Mouse (Mus musculus): ENCODE measurements around the gene Dapp1. TPM values are rescaled to one million over a fixed set of nuclear protein-coding genes. Genes with fewer than 3 reads are reported as not detected.
A peak's percentile ranks its signal among the peaks of the same experiment; 100 is the strongest.
"Not testable (repeated sequence)": the region's sequence is repeated elsewhere in the genome, so short reads cannot be mapped to it uniquely, and the experiment has no call there.

The Dapp1 gene
- polyA plus RNA-seq, 1 experiment from 2014 or later, result 7.3 TPM

- ATAC-seq (ENCODE audit: borderline replicate concordance, extremely low read depth, low FRiP score, low TSS enrichment), result no peak
- WGBS, result 37% methylated on average over 5 of the region's 5 CpGs
Observed at GRCm38 (mm10) chr3:137935570-137936525, 45.5 kb downstream of the Dapp1 start.

GRCm38 (mm10) chr3:137933986-137934385 is 47.4 kb downstream of the Dapp1 start:
- H3K36me3 ChIP-seq, result peaks cover 8% of the 10 kb centered on the region
- no peaks in the 10 kb centered on the region for H3K9me3 ChIP-seq
- H3K4me3 ChIP-seq, result no peak overlapping the region
- no peak for ATAC-seq (ENCODE audit: borderline replicate concordance, extremely low read depth, low FRiP score, low TSS enrichment)
- WGBS, result 48% methylated on average over 3 of the region's 3 CpGs
- no peak overlapping the region for H3K4me2 ChIP-seq
- H3K27me3 ChIP-seq, result no peaks in the 10 kb centered on the region
- no peak overlapping the region for H3K9ac ChIP-seq
- peaks cover 11% of the 10 kb centered on the region; the same call in 1 of the 2 replicates for H3K4me1 ChIP-seq
- H3K27ac ChIP-seq, result no peak overlapping the region

More at GRCm38 (mm10) chr3:137935570-137936525, 45.5 kb downstream of the Dapp1 start:
- H3K4me1 ChIP-seq, result peaks cover 13% of the 10 kb centered on the region
- no peak overlapping the region for H3K9ac ChIP-seq
- H3K4me3 ChIP-seq, result no peak overlapping the region
- H3K27me3 ChIP-seq, result no peaks in the 10 kb centered on the region
- H3K4me2 ChIP-seq, result no peak overlapping the region
- no peak overlapping the region for H3K27ac ChIP-seq
- no peaks in the 10 kb centered on the region; the same call in 1 of the 2 replicates for H3K36me3 ChIP-seq
- no peaks in the 10 kb centered on the region for H3K9me3 ChIP-seq

GRCm38 (mm10) chr3:137932748-137933147 is 48.6 kb downstream of the Dapp1 start:
- Histone ChIP-seq H3K36me3 (peaks cover 16% of the 10 kb centered on the region), H3K9ac (no peak overlapping the region), H3K27ac (no peak overlapping the region), H3K9me3 (no peaks in the 10 kb centered on the region), H3K4me3 (no peak overlapping the region), H3K4me2 (no peak overlapping the region), H3K4me1 (peaks cover 11% of the 10 kb centered on the region; the same call in 1 of the 2 replicates), H3K27me3 (no peaks in the 10 kb centered on the region)
- 38% methylated on average over 7 of the region's 7 CpGs for WGBS
- peak; percentile 58; the same call in 1 of the 2 replicates for ATAC-seq (ENCODE audit: borderline replicate concordance, extremely low read depth, low FRiP score, low TSS enrichment)

- Histone ChIP-seq H3K27me3 (no peaks in the 10 kb centered on the region), H3K36me3 (peaks cover 37% of the 10 kb centered on the region), H3K9ac (no peak overlapping the region), H3K9me3 (no peaks in the 10 kb centered on the region), H3K4me2 (no peak overlapping the region), H3K27ac (no peak overlapping the region), H3K4me3 (no peak overlapping the region), H3K4me1 (no peaks in the 10 kb centered on the region)
- ATAC-seq (ENCODE audit: borderline replicate concordance, extremely low read depth, low FRiP score, low TSS enrichment), result no peak
- 89% methylated on average over 3 of the region's 3 CpGs for WGBS
Observed at GRCm38 (mm10) chr3:137929940-137930339, 51.4 kb downstream of the Dapp1 start.

- Histone ChIP-seq H3K27me3 (no peaks in the 10 kb centered on the region), H3K4me1 (no peaks in the 10 kb centered on the region), H3K36me3 (peaks cover 54% of the 10 kb centered on the region), H3K4me3 (no peak overlapping the region), H3K9ac (no peak overlapping the region), H3K9me3 (no peaks in the 10 kb centered on the region), H3K4me2 (no peak overlapping the region), H3K27ac (no peak overlapping the region)
- ATAC-seq (ENCODE audit: borderline replicate concordance, extremely low read depth, low FRiP score, low TSS enrichment), result no peak
- 82% methylated on average over 4 of the region's 4 CpGs for WGBS
Observed at GRCm38 (mm10) chr3:137927010-137927409, 54.3 kb downstream of the Dapp1 start.

GRCm38 (mm10) chr3:137920594-137920993 is 60.8 kb downstream of the Dapp1 start:
- H3K27ac ChIP-seq, result no peak overlapping the region
- no peak overlapping the region for H3K4me3 ChIP-seq
- no peaks in the 10 kb centered on the region for H3K27me3 ChIP-seq
- H3K4me1 ChIP-seq, result peaks cover 17% of the 10 kb centered on the region
- H3K36me3 ChIP-seq, result peaks cover 29% of the 10 kb centered on the region
- no peak overlapping the region for H3K9ac ChIP-seq
- H3K4me2 ChIP-seq, result no peak overlapping the region
- 92% methylated on average over 4 of the region's 4 CpGs for WGBS
- H3K9me3 ChIP-seq, result no peaks in the 10 kb centered on the region
- ATAC-seq (ENCODE audit: borderline replicate concordance, extremely low read depth, low FRiP score, low TSS enrichment), result no peak

GRCm38 (mm10) chr3:137919398-137919797 is 61.9 kb downstream of the Dapp1 start:
- peak overlapping the region; percentile 85; the same call in 1 of the 2 replicates for H3K9ac ChIP-seq
- peak overlapping the region; percentile 97 for H3K4me3 ChIP-seq
- WGBS, result 86% methylated on average over 7 of the region's 7 CpGs
- no peaks in the 10 kb centered on the region for H3K9me3 ChIP-seq
- peaks cover 21% of the 10 kb centered on the region; the same call in 1 of the 2 replicates for H3K36me3 ChIP-seq
- no peak overlapping the region for H3K27ac ChIP-seq
- no peaks in the 10 kb centered on the region for H3K27me3 ChIP-seq
- no peak for ATAC-seq (ENCODE audit: borderline replicate concordance, extremely low read depth, low FRiP score, low TSS enrichment)
- H3K4me1 ChIP-seq, result peaks cover 17% of the 10 kb centered on the region
- H3K4me2 ChIP-seq, result peak overlapping the region; percentile 82

GRCm38 (mm10) chr3:137918932-137919311 is 62.4 kb downstream of the Dapp1 start:
- Histone ChIP-seq H3K9me3 (no peaks in the 10 kb centered on the region), H3K27ac (peak overlapping the region; percentile 70), H3K4me2 (peak overlapping the region; percentile 82), H3K36me3 (peaks cover 19% of the 10 kb centered on the region; the same call in 1 of the 2 replicates), H3K9ac (peak overlapping the region; percentile 85), H3K27me3 (no peaks in the 10 kb centered on the region), H3K4me3 (peak overlapping the region; percentile 97), H3K4me1 (peaks cover 17% of the 10 kb centered on the region)
- 10% methylated on average over 6 of the region's 6 CpGs for WGBS
- peak; percentile 24; the same call in 1 of the 2 replicates for ATAC-seq (ENCODE audit: borderline replicate concordance, extremely low read depth, low FRiP score, low TSS enrichment)

GRCm38 (mm10) chr3:137918172-137918931 is 63.0 kb downstream of the Dapp1 start, which contains the start of gene Lamtor3:
TSS of gene Lamtor3 (plus strand) at chr3:137918506.
- Histone ChIP-seq H3K27ac (peak within 1 kb of the TSS; percentile 70), H3K36me3 (peaks cover 13% of the 10 kb centered on the region; the same call in 1 of the 2 replicates), H3K9ac (peak within 1 kb of the TSS; percentile 85), H3K9me3 (no peaks in the 10 kb centered on the region), H3K4me3 (peak within 1 kb of the TSS; percentile 97), H3K27me3 (no peaks in the 10 kb centered on the region), H3K4me2 (peak within 1 kb of the TSS; percentile 82), H3K4me1 (peaks cover 17% of the 10 kb centered on the region)
- peak; percentile 91 for ATAC-seq (ENCODE audit: borderline replicate concordance, extremely low read depth, low FRiP score, low TSS enrichment)
- WGBS, result under 1% methylated on average over 40 of the region's 47 CpGs

- Histone ChIP-seq H3K4me1 (peaks cover 17% of the 10 kb centered on the region), H3K9ac (peak overlapping the region; percentile 85), H3K4me3 (peak overlapping the region; percentile 97), H3K9me3 (no peaks in the 10 kb centered on the region), H3K27me3 (no peaks in the 10 kb centered on the region), H3K27ac (peak overlapping the region; percentile 70), H3K4me2 (peak overlapping the region; percentile 82), H3K36me3 (peaks cover 13% of the 10 kb centered on the region; the same call in 1 of the 2 replicates)
- ATAC-seq (ENCODE audit: borderline replicate concordance, extremely low read depth, low FRiP score, low TSS enrichment), result peak; percentile 53; the same call in 1 of the 2 replicates
- WGBS, result 23% methylated on average over 12 of the region's 12 CpGs
Observed at GRCm38 (mm10) chr3:137917694-137918171, 63.6 kb downstream of the Dapp1 start.

- H3K27ac ChIP-seq; H3K36me3 ChIP-seq; H3K4me3 ChIP-seq; H3K9ac ChIP-seq; H3K9me3 ChIP-seq; H3K27me3 ChIP-seq; H3K4me2 ChIP-seq; ATAC-seq (ENCODE audit: borderline replicate concordance, extremely low read depth, low FRiP score, low TSS enrichment): not testable (repeated sequence)
- 71% methylated on average over 1 of the region's 1 CpGs for WGBS
- peaks cover 16% of the 10 kb centered on the region for H3K4me1 ChIP-seq
Observed at GRCm38 (mm10) chr3:137914567-137914966, 66.8 kb downstream of the Dapp1 start.
